Mouse (Mus musculus): ENCODE results near the gene 2210010C04Rik.

The 2210010C04Rik gene

DNA sequence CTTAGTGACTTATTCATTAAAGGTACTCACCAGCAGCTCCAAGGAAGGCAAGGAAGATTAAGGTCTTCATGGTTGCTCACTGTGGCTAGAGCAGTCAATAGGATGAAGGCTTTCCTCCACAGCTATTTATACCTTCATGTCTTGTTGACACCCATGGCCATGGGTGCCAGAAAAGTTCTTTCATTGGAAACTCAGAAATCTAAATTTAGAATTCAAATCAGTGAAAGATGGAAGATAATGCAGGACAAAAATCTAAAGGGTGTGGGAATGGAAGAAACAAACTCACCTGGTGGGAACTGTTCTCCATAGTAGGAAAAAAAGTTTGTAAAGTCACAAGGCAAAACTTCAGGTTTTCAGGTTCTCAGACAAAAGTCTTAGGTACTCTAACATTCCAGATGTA is at the start of gene 2210010C04Rik:
2210010C04Rik (minus strand) TSS at position 101 of the 400 bp plus-strand sequence.
- no peak for DNase-seq (ENCODE audit: low read depth, low spot score)

DNA sequence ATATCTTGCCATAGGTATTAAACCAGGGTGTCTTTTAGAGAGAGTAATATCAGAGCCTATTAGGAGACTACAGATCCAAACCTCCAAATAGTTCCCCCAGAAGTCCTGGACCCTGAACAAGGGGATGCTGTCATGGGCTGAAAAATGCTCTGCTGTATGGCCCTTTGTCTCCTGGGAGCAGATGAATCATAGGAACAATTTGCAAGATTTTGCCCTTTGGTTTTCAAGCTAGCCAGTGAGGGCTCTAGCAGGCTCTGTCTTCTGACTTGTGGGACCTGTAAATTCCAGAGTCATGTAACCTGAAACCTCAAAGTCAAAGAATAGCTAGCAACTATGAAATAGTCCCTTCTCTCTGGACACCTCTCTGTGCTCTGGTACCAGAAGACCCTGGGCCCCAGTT is 44.8 kb upstream of the 2210010C04Rik start:
- DNase-seq (ENCODE audit: low read depth, low spot score), result no peak

- no peak for DNase-seq (ENCODE audit: low read depth, low spot score)
These were observed 43.4 kb upstream of the 2210010C04Rik start for GRCm38 (mm10) chr6:41078539-41079303.

DNA sequence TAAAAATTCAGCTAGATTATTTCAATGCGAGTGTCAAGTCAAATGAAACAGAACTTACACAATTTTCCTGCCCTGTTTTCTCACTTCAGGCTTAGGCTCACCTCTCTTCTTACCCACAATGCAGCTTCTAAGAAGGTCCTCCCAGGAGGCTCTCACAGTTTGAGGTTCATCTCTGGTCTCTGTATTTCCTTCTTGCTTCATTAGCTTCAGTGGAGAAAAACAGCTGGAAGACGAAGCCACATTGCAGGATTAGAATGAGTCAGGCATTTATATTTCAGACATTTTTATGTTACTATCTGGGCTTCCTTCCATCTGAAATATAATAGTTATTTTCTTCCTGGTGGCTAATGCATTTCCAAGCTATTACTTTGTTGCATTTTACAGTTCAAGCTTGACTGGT is 40.4 kb upstream of the 2210010C04Rik start:
- no peak for DNase-seq (ENCODE audit: low read depth, low spot score)

- no peak for DNase-seq (ENCODE audit: low read depth, low spot score)
These were observed 28.0 kb upstream of the 2210010C04Rik start for GRCm38 (mm10) chr6:41063332-41063731.

GRCm38 (mm10) chr6:41062746-41063145 is 27.4 kb upstream of the 2210010C04Rik start:
- no peak for DNase-seq (ENCODE audit: low read depth, low spot score)

GRCm38 (mm10) chr6:41062081-41062480 is 26.8 kb upstream of the 2210010C04Rik start:
- DNase-seq (ENCODE audit: low read depth, low spot score), result no peak

DNA sequence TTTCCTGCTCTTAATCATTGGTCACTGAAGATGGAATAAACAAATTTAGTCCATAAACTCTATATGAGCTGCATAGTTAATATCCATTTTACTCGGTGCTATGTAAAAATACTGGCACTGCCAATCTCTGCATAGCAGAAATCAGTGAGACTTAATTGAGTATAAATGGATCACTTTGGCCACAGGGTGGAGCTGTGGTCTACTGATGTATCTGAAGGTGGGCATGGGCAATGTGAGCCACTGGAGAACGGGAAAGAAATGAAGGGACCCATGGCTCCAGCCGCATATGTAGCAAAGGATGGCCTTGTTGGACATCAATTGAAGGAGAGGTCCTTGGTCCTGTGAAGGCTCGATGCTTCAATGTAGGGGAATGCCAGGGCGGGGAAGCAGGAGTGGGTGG is 25.8 kb upstream of the 2210010C04Rik start:
- DNase-seq (ENCODE audit: low read depth, low spot score), result peak; percentile 3

GRCm38 (mm10) chr6:41057653-41058052 is 22.3 kb upstream of the 2210010C04Rik start:
- DNase-seq (ENCODE audit: low read depth, low spot score), result no peak

GRCm38 (mm10) chr6:41055581-41055980 is 20.3 kb upstream of the 2210010C04Rik start:
- peak; percentile 44 for DNase-seq (ENCODE audit: low read depth, low spot score)

- DNase-seq (ENCODE audit: low read depth, low spot score), result no peak
These were observed 19.1 kb upstream of the 2210010C04Rik start for GRCm38 (mm10) chr6:41054379-41054778.

DNA sequence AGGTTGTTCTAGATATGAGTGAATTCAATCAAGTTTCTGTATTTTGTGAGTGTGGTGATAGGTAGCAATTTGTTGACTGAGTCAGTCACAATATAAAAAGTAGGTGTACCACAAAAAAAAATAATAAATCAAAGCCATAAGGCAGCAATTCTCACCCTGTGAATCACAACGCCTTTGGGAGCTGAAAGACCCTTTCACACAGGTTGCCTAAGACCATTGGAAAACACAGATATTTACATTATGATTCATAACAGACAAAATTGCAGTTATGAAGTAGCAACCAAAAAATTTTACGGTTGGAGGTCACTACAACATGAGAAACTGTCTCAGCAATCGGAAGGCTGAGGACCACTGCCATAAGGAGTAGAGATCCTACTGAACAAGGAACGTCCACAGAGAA is 16.5 kb upstream of the 2210010C04Rik start:
- no peak for DNase-seq (ENCODE audit: low read depth, low spot score)

DNA sequence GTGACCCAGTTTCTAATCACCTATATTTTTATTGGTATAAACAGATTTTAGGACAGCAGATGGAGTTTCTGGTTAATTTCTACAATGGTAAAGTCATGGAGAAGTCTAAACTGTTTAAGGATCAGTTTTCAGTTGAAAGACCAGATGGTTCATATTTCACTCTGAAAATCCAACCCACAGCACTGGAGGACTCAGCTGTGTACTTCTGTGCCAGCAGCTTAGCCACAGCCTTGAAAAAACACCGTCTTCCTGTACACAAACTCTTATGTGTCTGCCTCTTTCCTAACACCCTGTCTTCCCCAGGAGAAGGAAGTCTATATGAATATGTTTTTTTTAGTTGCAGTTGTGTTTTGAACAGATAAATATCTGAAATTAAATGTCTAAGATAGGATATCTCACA is 13.3 kb upstream of the 2210010C04Rik start:
- DNase-seq (ENCODE audit: low read depth, low spot score), result no peak

- DNase-seq (ENCODE audit: low read depth, low spot score), result no peak
These were observed 12.7 kb upstream of the 2210010C04Rik start for GRCm38 (mm10) chr6:41047961-41048360.

DNA sequence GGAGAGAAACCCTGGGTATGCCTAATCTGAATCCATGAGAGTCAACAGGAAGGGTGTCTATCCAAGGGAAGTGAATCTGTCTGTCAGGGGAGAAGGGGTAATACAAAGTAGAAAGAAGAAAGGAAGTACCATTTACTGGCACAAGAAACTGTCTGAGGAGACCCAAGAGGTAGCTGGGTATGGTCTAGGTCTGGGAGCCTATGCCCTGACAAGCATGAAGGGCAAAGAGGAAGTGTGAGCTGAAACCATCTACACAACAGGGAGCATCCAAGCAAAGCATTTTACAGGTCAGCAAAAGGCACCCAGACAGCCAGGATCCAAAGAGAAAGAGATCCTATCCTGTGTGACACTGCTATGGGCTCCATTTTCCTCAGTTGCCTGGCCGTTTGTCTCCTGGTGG is 11.9 kb upstream of the 2210010C04Rik start:
- DNase-seq (ENCODE audit: low read depth, low spot score), result no peak

GRCm38 (mm10) chr6:41046553-41046952 is 11.2 kb upstream of the 2210010C04Rik start:
- peak; percentile 38 for DNase-seq (ENCODE audit: low read depth, low spot score)

DNA sequence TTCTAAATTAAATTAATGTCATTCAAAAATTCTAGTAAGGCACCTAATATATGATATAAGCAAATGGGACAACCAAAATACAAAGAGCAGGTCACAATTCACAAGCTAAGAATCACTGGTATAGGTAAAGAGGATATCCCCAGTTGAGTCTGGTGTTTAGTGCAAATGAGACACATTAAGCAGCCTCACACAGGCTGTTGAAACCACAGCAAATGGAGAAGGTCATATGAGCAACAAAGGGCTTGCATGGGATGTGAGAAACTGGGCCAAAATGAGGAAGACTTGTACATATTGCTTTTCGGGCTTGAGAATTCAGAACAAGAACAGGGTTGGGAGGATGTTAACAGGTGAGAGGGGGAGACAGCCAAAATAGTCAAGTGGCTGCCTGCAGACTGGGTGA is 9.4 kb upstream of the 2210010C04Rik start:
- DNase-seq (ENCODE audit: low read depth, low spot score), result no peak

DNA sequence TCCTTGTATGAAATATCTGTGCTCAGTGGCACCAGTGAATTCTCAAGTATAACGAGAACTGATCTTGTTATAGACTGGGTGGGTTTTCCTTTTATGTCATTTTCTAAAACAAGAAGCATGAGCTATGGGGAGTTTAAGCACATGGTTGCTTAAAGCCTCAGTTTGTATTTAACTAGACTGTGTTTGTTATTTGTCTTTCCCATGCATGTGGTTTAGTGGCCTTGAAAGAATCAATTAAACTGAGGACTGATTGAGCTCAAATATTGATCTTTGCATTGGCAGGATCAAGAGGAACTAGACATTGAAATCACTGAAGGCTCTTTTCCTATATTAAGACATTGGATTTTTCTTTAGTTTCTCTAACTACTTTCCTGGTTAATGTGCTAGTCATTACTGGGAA is 9.0 kb upstream of the 2210010C04Rik start:
- no peak for DNase-seq (ENCODE audit: low read depth, low spot score)

GRCm38 (mm10) chr6:41032802-41033201 is 2.5 kb downstream of the 2210010C04Rik start:
- no peak for DNase-seq (ENCODE audit: low read depth, low spot score)

DNA sequence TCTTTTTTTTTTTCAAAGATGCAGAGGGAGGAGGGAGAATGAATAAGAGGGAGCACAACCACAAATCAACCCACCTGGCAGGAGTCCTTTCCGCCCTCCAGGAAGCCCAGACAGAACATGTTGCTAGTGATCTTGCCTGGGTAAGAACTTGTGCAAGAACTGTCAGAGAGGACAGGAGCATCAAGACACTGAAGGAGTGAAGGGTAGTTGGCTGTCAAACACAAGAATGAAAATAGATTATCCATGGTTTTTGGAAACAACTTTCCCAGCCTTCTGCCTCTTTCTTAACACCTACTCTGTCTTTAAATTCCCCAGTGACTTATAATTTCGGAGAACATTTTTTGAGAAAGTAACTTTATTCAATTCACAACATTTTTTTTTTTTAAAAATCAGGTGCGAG is 3.1 kb downstream of the 2210010C04Rik start:
- no peak for DNase-seq (ENCODE audit: low read depth, low spot score)

GRCm38 (mm10) chr6:41030821-41031220 is 4.5 kb downstream of the 2210010C04Rik start:
- no peak for DNase-seq (ENCODE audit: low read depth, low spot score)

- no peak for DNase-seq (ENCODE audit: low read depth, low spot score)
These were observed 8.3 kb downstream of the 2210010C04Rik start for GRCm38 (mm10) chr6:41027053-41027452.

DNA sequence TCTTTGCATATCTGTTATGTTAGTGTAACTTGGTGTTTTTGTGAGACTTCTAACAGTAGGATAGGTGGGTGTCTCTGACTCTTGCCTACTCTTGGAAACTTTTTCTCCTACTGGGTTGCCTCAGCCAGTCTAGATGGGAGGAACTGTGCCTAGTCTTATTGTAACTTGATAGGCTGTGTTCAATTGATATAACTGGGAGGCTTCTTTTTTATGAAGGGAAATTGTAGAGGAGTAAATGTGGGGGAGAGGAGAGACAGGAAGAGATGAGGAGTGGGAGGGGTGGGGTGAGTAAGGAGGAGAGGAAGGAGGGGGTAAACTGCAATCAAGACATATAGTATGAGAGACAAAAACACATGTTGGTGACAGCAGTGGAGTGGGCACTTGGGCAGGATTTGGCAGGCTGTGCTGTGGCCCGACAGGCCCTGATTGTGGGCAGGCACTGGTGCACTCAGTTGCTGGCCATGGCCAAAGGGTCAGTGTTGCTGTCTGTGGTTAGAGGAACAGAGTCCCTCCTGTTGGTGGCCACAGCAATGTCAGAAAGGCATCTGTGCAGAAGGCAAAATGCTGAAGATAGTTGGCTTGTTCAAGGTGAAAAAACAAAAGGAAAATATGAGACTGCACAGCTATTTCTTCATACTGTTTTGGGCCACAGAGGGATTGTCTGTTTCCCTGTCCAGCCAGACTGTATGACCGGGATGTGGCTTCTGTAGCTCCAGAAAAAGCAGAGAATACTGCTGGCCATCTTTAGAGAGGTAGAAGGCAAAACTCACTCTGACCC is 9.2 kb downstream of the 2210010C04Rik start:
- DNase-seq (ENCODE audit: low read depth, low spot score), result no peak

Measured in R1 (cell line).